Mouse (Mus musculus): Measurements from ENCODE around the gene Usp46. TPM values are rescaled to one million over a fixed set of nuclear protein-coding genes. Genes with fewer than 3 reads are reported as not detected.

Gene Usp46
- polyA plus RNA-seq, 1 experiment from 2014 or later: 16.5 TPM

GRCm38 (mm10) chr5:74040541-74040940 is 27.7 kb downstream of the Usp46 start:
- ATAC-seq: no peak
- Histone ChIP-seq H3K36me3 (ENCODE audit: control insufficient read depth, insufficient read depth, low read length) (peaks cover 6% of the 10 kb centered on the region; the same call in 1 of the 2 replicates), H3K9me3 (ENCODE audit: control insufficient read depth, low read length) (no peaks in the 10 kb centered on the region), H3K27me3 (replicated peaks; ENCODE audit: control insufficient read depth, insufficient read depth, low read length) (no peaks in the 10 kb centered on the region), H3K9ac (ENCODE audit: low read depth, low read length) (no peak overlapping the region), H3K27ac (ENCODE audit: low read length) (no peak overlapping the region), H3K4me3 (ENCODE audit: low read length) (no peak overlapping the region), H3K4me2 (ENCODE audit: low read depth, low read length) (no peak overlapping the region), H3K4me1 (ENCODE audit: control insufficient read depth, insufficient read depth, low read length) (peaks cover 8% of the 10 kb centered on the region; the same call in 1 of the 2 replicates)
- 96% methylated on average over 4 of the region's 4 CpGs for WGBS

- Histone ChIP-seq H3K27ac (ENCODE audit: low read length) (no peak overlapping the region), H3K4me3 (ENCODE audit: low read length) (no peak overlapping the region), H3K4me1 (ENCODE audit: control insufficient read depth, insufficient read depth, low read length) (peaks cover 7% of the 10 kb centered on the region; the same call in 1 of the 2 replicates), H3K9ac (ENCODE audit: low read depth, low read length) (no peak overlapping the region), H3K4me2 (ENCODE audit: low read depth, low read length) (no peak overlapping the region), H3K27me3 (replicated peaks; ENCODE audit: control insufficient read depth, insufficient read depth, low read length) (no peaks in the 10 kb centered on the region), H3K9me3 (ENCODE audit: control insufficient read depth, low read length) (no peaks in the 10 kb centered on the region), H3K36me3 (ENCODE audit: control insufficient read depth, insufficient read depth, low read length) (peaks cover 13% of the 10 kb centered on the region)
- 82% methylated on average over 2 of the region's 2 CpGs for WGBS
- ATAC-seq: no peak
These were observed 32.8 kb downstream of the Usp46 start for GRCm38 (mm10) chr5:74035454-74035853.

- 87% methylated on average over 4 of the region's 4 CpGs for WGBS
- Histone ChIP-seq H3K4me2 (ENCODE audit: low read depth, low read length) (no peak overlapping the region), H3K27me3 (replicated peaks; ENCODE audit: control insufficient read depth, insufficient read depth, low read length) (no peaks in the 10 kb centered on the region), H3K36me3 (ENCODE audit: control insufficient read depth, insufficient read depth, low read length) (peaks cover 13% of the 10 kb centered on the region), H3K9ac (ENCODE audit: low read depth, low read length) (no peak overlapping the region), H3K4me1 (ENCODE audit: control insufficient read depth, insufficient read depth, low read length) (peaks cover 13% of the 10 kb centered on the region), H3K27ac (ENCODE audit: low read length) (no peak overlapping the region), H3K4me3 (ENCODE audit: low read length) (no peak overlapping the region), H3K9me3 (ENCODE audit: control insufficient read depth, low read length) (no peaks in the 10 kb centered on the region)
- ATAC-seq: no peak
These were observed 34.1 kb downstream of the Usp46 start for GRCm38 (mm10) chr5:74034177-74034576.

- Histone ChIP-seq H3K27me3 (replicated peaks; ENCODE audit: control insufficient read depth, insufficient read depth, low read length) (no peaks in the 10 kb centered on the region), H3K4me1 (ENCODE audit: control insufficient read depth, insufficient read depth, low read length) (peaks cover 13% of the 10 kb centered on the region), H3K36me3 (ENCODE audit: control insufficient read depth, insufficient read depth, low read length) (peaks cover 6% of the 10 kb centered on the region; the same call in 1 of the 2 replicates), H3K4me3 (ENCODE audit: low read length) (no peak overlapping the region), H3K4me2 (ENCODE audit: low read depth, low read length) (no peak overlapping the region), H3K9ac (ENCODE audit: low read depth, low read length) (no peak overlapping the region), H3K9me3 (ENCODE audit: control insufficient read depth, low read length) (no peaks in the 10 kb centered on the region), H3K27ac (ENCODE audit: low read length) (no peak overlapping the region)
- WGBS: 47% methylated on average over 7 of the region's 7 CpGs
- peak; percentile 89 for ATAC-seq
These were observed 38.4 kb downstream of the Usp46 start for GRCm38 (mm10) chr5:74029787-74030186.

- Histone ChIP-seq H3K4me2 (ENCODE audit: low read depth, low read length) (no peak overlapping the region), H3K36me3 (ENCODE audit: control insufficient read depth, insufficient read depth, low read length) (peaks cover 6% of the 10 kb centered on the region; the same call in 1 of the 2 replicates), H3K4me3 (ENCODE audit: low read length) (no peak overlapping the region), H3K9me3 (ENCODE audit: control insufficient read depth, low read length) (no peaks in the 10 kb centered on the region), H3K4me1 (ENCODE audit: control insufficient read depth, insufficient read depth, low read length) (peaks cover 13% of the 10 kb centered on the region), H3K27ac (ENCODE audit: low read length) (no peak overlapping the region), H3K9ac (ENCODE audit: low read depth, low read length) (no peak overlapping the region), H3K27me3 (replicated peaks; ENCODE audit: control insufficient read depth, insufficient read depth, low read length) (no peaks in the 10 kb centered on the region)
- ATAC-seq: no peak
- WGBS: 87% methylated on average over 25 of the region's 25 CpGs
These were observed 39.3 kb downstream of the Usp46 start for GRCm38 (mm10) chr5:74028691-74029479.

- H3K4me2 ChIP-seq (ENCODE audit: low read depth, low read length): no peak overlapping the region
- H3K27me3 ChIP-seq (replicated peaks; ENCODE audit: control insufficient read depth, insufficient read depth, low read length): no peaks in the 10 kb centered on the region
- ATAC-seq: no peak
- no peak overlapping the region for H3K9ac ChIP-seq (ENCODE audit: low read depth, low read length)
- WGBS: 66% methylated on average over 2 of the region's 2 CpGs
- peaks cover 13% of the 10 kb centered on the region for H3K4me1 ChIP-seq (ENCODE audit: control insufficient read depth, insufficient read depth, low read length)
- H3K9me3 ChIP-seq (ENCODE audit: control insufficient read depth, low read length): no peaks in the 10 kb centered on the region
- H3K4me3 ChIP-seq (ENCODE audit: low read length): no peak overlapping the region
- H3K36me3 ChIP-seq (ENCODE audit: control insufficient read depth, insufficient read depth, low read length): peaks cover 6% of the 10 kb centered on the region; the same call in 1 of the 2 replicates
- no peak overlapping the region for H3K27ac ChIP-seq (ENCODE audit: low read length)
These were observed 40.0 kb downstream of the Usp46 start for GRCm38 (mm10) chr5:74028221-74028620.

DNA sequence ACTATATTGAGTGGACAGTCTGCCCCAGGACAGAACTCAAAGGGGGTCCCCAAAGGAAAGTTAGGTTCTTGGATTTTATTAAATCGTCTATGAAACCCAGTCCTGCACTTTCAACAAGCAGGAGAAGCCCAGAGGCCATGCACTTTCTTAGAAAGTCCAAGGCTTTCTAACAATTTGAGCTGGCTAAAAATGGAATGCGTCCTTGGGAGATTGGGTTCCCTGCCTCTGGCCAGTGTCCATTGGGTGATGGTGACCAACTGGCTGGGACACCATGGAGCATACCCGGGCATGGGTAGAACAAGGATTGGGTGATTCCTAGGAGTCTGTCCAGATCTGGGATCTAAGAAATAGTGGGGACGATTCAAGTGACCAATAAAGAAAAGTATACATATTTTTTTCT is 47.7 kb downstream of the Usp46 start:
- Histone ChIP-seq H3K27ac (ENCODE audit: low read length) (no peak overlapping the region), H3K27me3 (replicated peaks; ENCODE audit: control insufficient read depth, insufficient read depth, low read length) (no peaks in the 10 kb centered on the region), H3K9me3 (ENCODE audit: control insufficient read depth, low read length) (no peaks in the 10 kb centered on the region), H3K4me1 (ENCODE audit: control insufficient read depth, insufficient read depth, low read length) (0 out of 2 replicates have a peak, but pooled peaks cover 3% of the 10 kb centered on the region), H3K4me3 (ENCODE audit: low read length) (no peak overlapping the region), H3K4me2 (ENCODE audit: low read depth, low read length) (no peak overlapping the region), H3K9ac (ENCODE audit: low read depth, low read length) (no peak overlapping the region), H3K36me3 (ENCODE audit: control insufficient read depth, insufficient read depth, low read length) (peaks cover 3% of the 10 kb centered on the region; the same call in 1 of the 2 replicates)
- 92% methylated on average over 4 of the region's 4 CpGs for WGBS
- no peak for ATAC-seq

GRCm38 (mm10) chr5:74018870-74019565 is 49.2 kb downstream of the Usp46 start:
- H3K4me3 ChIP-seq (ENCODE audit: low read length): no peak overlapping the region
- H3K27me3 ChIP-seq (replicated peaks; ENCODE audit: control insufficient read depth, insufficient read depth, low read length): no peaks in the 10 kb centered on the region
- WGBS: 72% methylated on average over 8 of the region's 8 CpGs
- H3K4me2 ChIP-seq (ENCODE audit: low read depth, low read length): no peak overlapping the region
- 0 out of 2 replicates have a peak, but pooled peaks cover 3% of the 10 kb centered on the region for H3K4me1 ChIP-seq (ENCODE audit: control insufficient read depth, insufficient read depth, low read length)
- peak; percentile 63; the same call in 1 of the 2 replicates for ATAC-seq
- no peak overlapping the region for H3K9ac ChIP-seq (ENCODE audit: low read depth, low read length)
- no peak overlapping the region for H3K27ac ChIP-seq (ENCODE audit: low read length)
- peaks cover 10% of the 10 kb centered on the region for H3K36me3 ChIP-seq (ENCODE audit: control insufficient read depth, insufficient read depth, low read length)
- no peaks in the 10 kb centered on the region for H3K9me3 ChIP-seq (ENCODE audit: control insufficient read depth, low read length)

DNA sequence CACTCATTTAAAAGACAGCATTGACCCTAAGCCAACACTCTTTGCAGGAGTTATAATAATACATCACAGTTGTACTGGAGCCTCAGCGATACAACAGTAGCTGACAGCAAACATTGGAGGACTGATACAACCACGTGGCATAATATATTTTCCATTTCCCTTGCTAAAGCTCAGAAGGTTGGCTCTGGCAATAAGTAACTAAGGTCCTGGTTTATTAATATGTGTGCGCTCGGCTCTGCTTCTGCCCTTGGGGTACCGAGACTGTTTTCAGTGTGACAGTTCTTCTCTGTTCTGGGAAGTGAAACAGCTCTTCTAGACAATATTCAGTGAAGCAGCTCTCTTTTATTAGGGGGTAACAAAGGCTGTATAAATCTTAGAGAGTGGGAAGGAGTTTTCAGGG is 50.7 kb downstream of the Usp46 start:
- 67% methylated on average over 5 of the region's 5 CpGs for WGBS
- Histone ChIP-seq H3K4me3 (ENCODE audit: low read length) (no peak overlapping the region), H3K4me2 (ENCODE audit: low read depth, low read length) (no peak overlapping the region), H3K4me1 (ENCODE audit: control insufficient read depth, insufficient read depth, low read length) (0 out of 2 replicates have a peak, but pooled peaks cover 3% of the 10 kb centered on the region), H3K27me3 (replicated peaks; ENCODE audit: control insufficient read depth, insufficient read depth, low read length) (no peaks in the 10 kb centered on the region), H3K27ac (ENCODE audit: low read length) (no peak overlapping the region), H3K36me3 (ENCODE audit: control insufficient read depth, insufficient read depth, low read length) (peaks cover 10% of the 10 kb centered on the region), H3K9ac (ENCODE audit: low read depth, low read length) (no peak overlapping the region), H3K9me3 (ENCODE audit: control insufficient read depth, low read length) (no peaks in the 10 kb centered on the region)
- peak; percentile 53; the same call in 1 of the 2 replicates for ATAC-seq

Data from intestine, embryonic 16.5 days (tissue).